Mouse (Mus musculus) MEL-GATA-1-ER (cell line): ENCODE data around the gene Bcl6b.

ENCODE experiments used
- DNase-seq: peaks from one replicate; pipeline ENCODE4 v3.0.0-alpha.2; 2012; ENCODE audit warnings: low read depth; ENCODE audit errors: extremely low read depth

Gene Bcl6b

DNA sequence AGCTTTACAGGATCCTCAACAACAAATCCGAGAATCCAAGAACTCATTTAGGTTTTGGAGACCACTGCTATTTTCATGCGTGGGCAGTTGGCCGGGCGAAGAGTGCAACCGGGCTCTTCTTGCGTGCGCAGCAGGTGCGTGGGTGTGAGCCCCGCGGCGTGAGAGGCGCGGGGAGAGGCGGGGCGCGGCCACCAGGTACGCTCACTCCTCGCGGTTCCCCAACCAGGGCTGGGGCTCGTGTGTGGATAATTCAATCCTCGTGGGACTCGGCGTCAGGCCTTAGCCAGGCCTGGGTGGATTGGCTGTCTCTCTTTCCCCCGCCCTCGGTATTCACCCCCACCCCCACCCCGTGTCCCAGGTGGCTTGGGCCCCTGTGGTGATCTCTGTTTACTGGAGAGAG is 15.9 kb downstream of the Bcl6b start:
- no peak for DNase-seq

DNA sequence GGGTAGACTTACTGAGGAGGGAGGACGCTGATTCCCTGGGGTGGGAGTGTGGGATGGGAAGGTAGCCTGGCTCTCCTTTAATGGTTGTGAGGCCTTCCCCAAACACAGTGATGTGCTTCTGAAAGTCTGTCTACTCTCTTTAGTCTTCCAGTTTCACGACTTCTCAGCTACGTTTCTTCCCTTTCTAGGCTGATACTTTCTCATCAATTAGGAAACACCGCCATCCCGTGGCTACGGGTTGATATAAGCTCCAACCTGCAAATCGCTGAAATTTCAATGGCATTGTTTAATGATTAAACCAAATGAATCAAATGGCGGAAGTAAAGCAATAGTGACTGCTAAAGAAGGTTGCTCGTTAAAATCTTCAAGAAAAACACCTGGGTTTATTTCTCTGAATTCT is 16.7 kb downstream of the Bcl6b start:
- peak; percentile 57 for DNase-seq

- no peak for DNase-seq
These were observed 17.2 kb downstream of the Bcl6b start, which contains the start of gene Slc16a11 for GRCm38 (mm10) chr11:70212423-70212822. Slc16a11 (plus strand) TSS chr11:70212752.

DNA sequence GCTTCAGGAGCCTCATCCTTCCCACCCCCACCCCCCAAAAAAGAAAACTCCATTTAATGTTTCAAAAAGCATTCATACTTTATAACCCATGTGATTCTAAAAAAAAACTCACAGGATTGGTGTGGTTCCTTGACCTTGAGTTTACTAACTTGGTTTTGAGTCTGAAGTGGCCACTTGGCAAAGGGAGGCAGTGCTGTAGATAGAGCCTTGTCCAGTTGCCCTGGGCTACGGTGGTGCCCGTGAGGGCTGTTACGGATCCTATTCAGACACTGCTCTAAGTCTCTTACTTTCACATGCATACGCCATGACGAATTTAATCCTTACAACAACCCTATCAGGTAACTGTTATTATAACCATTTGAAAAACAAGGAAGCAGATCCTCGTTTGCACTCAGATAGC is 17.6 kb downstream of the Bcl6b start:
- DNase-seq, result no peak

DNA sequence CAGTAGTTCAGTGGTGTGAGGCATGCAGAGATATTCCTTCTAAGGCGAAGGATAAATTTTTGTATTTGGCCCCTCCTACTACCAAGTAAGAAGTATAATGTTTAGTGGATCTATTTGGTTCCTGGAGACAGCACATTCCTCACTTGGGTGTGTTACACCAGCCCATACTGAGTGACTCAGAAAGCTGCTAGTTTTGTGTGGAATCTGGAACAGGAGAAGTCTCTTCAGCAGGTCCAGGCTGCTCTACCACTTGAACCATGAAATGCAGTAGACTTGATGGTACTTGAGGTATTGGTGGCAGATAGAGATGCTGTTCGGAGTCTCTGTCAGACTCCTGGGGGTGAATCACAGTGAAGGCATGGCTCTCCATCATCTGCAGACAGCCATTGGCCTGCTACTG is 18.9 kb downstream of the Bcl6b start:
- DNase-seq, result no peak

DNA sequence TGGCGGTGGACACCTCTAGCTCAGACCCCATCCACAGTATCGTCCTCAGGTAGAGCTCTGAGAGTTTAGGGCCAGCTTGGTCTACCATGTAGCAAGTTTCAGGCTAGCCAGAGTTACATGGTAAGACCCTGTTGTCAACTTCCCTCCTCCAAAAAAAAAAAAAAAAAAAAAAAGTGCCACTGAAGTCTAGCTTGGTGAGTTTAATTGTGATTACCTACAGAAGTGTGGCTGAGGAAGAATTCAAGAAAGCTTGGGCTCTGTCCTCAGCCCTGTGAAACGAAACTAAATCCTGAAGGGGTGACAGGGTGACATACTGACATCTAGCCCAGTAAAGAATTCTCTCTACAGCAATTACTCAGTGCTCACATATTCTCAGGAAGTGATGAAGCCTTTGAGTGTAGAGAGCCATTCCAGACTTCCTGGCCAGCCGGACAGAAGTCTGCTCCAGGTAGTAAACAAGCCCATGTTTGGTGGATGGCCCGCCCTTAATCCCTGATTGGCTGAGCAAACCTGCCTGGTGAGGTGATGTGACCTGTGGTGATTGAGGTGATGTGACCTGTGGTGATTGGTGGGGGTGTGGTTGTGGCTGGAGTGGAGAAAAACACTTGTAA is 20.7 kb downstream of the Bcl6b start:
- DNase-seq, result no peak

- DNase-seq, result no peak
These were observed 22.3 kb downstream of the Bcl6b start for GRCm38 (mm10) chr11:70207283-70207682.

GRCm38 (mm10) chr11:70206801-70207200 is 22.8 kb downstream of the Bcl6b start:
- no peak for DNase-seq

DNA sequence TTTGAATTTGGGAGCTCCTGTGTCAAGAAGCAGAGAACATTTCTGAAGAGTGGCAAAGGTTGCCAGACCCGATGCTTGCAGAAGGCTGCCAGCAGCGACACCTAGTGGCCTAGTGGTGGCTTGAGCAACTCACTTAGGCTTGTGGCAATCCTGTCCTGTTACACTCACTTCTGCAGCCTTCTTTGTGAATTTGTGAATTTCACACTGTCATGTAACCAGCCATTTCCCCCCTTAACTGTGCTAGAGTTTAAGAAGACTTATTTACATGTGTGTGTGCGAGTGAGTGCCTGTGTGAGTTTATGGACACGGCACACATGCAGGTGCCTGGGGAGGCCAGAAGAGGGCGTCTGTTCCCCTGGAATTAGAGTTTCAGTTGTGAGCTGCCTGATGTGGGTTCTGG is 27.9 kb downstream of the Bcl6b start:
- peak; percentile 50 for DNase-seq

DNA sequence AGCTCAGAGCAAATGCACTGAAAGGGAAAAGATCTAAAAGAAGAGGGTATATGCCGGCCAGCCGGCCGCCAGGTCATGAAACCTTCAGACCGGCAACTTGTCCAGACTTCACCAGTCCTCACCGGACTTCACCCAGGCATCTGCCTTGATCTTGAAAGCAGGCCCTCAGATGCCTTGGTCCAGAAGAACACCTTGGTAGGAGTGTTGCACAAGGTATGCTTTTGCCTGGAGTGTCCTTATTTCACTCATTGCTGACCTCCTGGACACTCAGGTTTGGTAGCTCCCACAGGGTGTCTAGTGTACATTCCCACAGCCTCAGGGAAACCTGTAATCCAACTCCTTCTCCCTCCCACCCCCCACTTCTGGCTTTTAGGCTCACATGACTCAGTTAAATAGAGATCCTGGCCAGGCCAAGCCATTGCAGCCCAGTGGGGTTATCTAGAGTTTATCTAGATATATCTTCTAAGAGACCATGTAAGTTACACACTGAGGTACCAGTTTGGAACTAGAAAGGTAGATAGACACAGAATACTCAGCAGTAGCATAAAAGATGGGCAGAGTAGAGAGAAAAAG is 29.5 kb downstream of the Bcl6b start:
- DNase-seq, result no peak

DNA sequence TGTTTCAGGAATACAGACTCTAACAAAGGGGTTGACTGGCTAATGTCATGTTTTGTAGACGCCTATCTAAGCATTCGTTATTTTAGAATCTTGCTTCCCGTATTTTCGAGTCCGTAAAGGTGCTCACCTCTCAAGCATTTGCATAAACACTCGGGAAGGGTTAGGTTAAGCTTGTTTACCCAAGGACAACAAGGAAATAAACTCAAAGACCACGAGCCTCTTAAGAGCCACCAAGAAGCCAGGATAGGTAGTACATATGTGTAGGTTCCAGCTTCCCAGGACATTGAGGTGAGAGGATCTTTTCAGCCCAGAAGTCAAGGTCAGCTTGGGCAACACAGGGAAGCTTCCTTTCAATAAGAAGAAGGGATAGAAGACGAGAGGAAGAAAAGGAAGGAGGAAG is 30.5 kb downstream of the Bcl6b start:
- DNase-seq, result no peak

DNA sequence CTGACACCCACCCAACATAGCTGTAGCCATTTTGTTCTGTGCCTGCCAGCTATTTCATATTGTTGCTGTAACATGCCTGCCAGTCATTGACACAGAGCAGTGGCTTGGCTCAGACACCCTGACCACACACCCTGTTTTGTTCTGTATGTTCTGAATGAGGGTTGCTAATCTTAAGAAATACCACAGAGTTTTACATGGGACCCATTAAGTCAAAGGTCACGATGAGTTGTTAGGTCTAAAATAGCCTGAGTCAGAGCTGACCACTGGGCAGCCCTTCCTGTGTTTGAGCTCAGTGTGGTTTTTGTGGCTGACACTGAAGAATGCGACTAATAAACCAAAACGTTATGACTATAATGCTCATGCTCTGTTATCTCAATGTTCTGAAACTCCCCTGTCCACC is 31.3 kb downstream of the Bcl6b start:
- DNase-seq, result no peak

GRCm38 (mm10) chr11:70193354-70194285 is 36.0 kb downstream of the Bcl6b start:
- no peak for DNase-seq

DNA sequence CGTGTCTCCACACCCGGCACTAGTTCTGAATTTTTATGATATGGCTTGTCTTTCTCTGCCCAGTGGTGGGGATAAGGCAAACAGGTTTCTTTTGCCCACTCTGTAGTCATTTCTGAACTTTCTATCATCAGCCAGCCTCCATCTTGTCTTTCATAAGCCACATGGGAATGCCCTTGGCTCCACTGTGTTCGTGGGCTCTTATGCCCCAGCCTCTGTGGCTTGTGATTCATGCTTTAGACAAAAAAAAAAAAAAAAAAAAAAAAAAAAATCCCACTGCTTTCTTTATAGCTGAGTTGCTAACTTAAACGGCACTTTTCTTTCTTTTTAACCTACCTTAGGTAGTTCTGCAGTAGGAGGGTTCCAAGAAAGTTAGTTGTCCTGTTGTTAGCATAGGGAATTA is 37.4 kb downstream of the Bcl6b start:
- DNase-seq, result no peak

GRCm38 (mm10) chr11:70191188-70191587 is 38.4 kb downstream of the Bcl6b start:
- DNase-seq, result no peak

- no peak for DNase-seq
These were observed 40.1 kb downstream of the Bcl6b start for GRCm38 (mm10) chr11:70189319-70190134.

DNA sequence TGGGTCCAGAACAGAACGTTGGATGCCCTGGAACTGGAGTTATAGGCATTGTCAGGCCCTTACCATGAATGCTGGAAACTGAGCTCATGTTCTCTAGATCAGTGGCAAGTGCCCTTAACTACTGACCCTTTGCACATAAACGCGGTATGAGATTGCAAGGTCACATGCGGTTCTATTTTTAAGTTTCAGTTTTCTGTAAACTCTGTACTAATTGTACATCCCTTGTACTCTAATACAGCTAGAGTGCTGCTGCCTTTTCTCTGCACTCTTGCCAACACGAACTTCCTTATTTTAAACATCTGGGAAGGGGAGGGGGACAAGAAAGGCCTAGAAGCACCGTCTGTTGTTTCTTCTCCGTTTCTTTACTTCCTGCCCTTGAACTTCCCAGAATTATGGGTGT is 44.5 kb downstream of the Bcl6b start:
- DNase-seq, result peak; percentile 24

- DNase-seq, result no peak
These were observed 49.1 kb downstream of the Bcl6b start for GRCm38 (mm10) chr11:70180496-70180895.

GRCm38 (mm10) chr11:70179401-70179800 is 50.2 kb downstream of the Bcl6b start:
- DNase-seq, result no peak

GRCm38 (mm10) chr11:70178756-70179155 is 50.8 kb downstream of the Bcl6b start:
- no peak for DNase-seq

GRCm38 (mm10) chr11:70178311-70178710 is 51.3 kb downstream of the Bcl6b start:
- DNase-seq, result no peak

- DNase-seq, result peak; percentile 20
These were observed 52.0 kb downstream of the Bcl6b start for GRCm38 (mm10) chr11:70177647-70178046.
